Mouse (Mus musculus): ENCODE data around the gene Amacr. TPM values are rescaled to one million over a fixed set of nuclear protein-coding genes. Genes with fewer than 3 reads are reported as not detected.

Gene Amacr
- total and polyA plus RNA-seq, 3 experiments: 15.7 to 43.0 (median 29.6) TPM

DNA sequence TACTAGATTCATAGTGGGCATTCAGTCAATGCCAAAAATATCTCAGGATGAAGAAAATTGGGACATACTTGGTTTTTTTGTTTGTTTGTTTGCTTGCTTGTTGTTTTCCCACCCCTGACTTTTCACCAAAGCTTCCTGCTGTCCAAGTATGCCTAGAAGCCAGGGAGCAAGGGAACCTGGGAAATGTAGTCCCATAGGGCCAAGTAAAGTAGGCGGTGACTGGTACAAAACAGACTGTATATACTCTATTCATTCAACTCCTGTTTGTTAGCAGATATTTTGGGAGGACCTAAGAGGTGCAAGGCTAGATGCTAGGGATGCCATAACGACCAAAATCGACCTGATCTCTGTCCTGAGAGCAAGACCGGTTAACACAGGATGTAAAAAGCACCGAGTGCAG, 18.3 kb downstream of the Amacr start:
- Histone ChIP-seq H3K27ac (ENCODE audit: insufficient read depth, low read depth) (no peak overlapping the region), H3K79me2 (replicated peaks; ENCODE audit: control insufficient read depth, extremely low read depth, insufficient read depth, poor library complexity, severe bottlenecking) (no peaks in the 10 kb centered on the region), H3K9me3 (replicated peaks; ENCODE audit: low read length) (no peaks in the 10 kb centered on the region), H3K9ac (ENCODE audit: insufficient read depth, low read depth) (no peak overlapping the region), H3K4me3 (replicated peaks in 1 of 3; ENCODE audit: low read depth in 2 of 3, low read length in 2 of 3, poor library complexity in 1 of 3) (no peak overlapping the region), H3K36me3 (replicated peaks in 1 of 2; ENCODE audit: control insufficient read depth in 1 of 2, insufficient read depth in 1 of 2, low read length in 1 of 2) (peaks cover 4 to 15% of the 10 kb centered on the region in 2 experiments), H3K4me2 (ENCODE audit: insufficient read depth, low read depth, poor library complexity, severe bottlenecking) (no peak overlapping the region), H3K27me3 (replicated peaks) (no peaks in the 10 kb centered on the region), H3K4me1 (ENCODE audit: control insufficient read depth in 1 of 2, insufficient read depth in 2 of 2) (no peaks in the 10 kb centered on the region)
- dilution Hi-C loops (cut with MboI; ENCODE audit: extremely low pct_ligation_motif_present, extremely low pct_unique_long_range_greater_than_20kb, low sequenced_read_pairs) (no loop called here), in situ Hi-C loops (cut with MboI; ENCODE audit: low pct_ligation_motif_present, low pct_unique_long_range_greater_than_20kb, low sequenced_read_pairs) (loop anchor here (5.0 to 25.0 kb wide), 2 partner anchors 78 to 962 kb away; no protein-coding TSS in a partner anchor)
- no peak for DNase-seq (ENCODE audit: extremely low read depth)
- TF ChIP-seq MAX (IDR thresholded peaks at IDR 0.05; ENCODE audit: low read length): no peak
- peak; percentile 74 for TF ChIP-seq HCFC1 (IDR thresholded peaks at IDR 0.05; ENCODE audit: low read depth, low read length)
- TF ChIP-seq JUND (conservative IDR thresholded peaks at IDR 0.05; ENCODE audit: low read depth, low read length): no peak
- TF ChIP-seq SMC3 (IDR thresholded peaks at IDR 0.05; ENCODE audit: low read depth, low read length): no peak

GRCm38 (mm10) chr15:11000421-11000820, 18.9 kb downstream of the Amacr start, which contains the start of gene Slc45a2:
Slc45a2 (plus strand) TSS chr15:11000721.
- no peak for DNase-seq (ENCODE audit: extremely low read depth)
- TF ChIP-seq CHD2 (IDR thresholded peaks at IDR 0.05; ENCODE audit: low read length): no peak
- TF ChIP-seq SMC3 (IDR thresholded peaks at IDR 0.05; ENCODE audit: low read depth, low read length): no peak
- no peak for TF ChIP-seq EP300 (IDR thresholded peaks at IDR 0.05; ENCODE audit: low read length)
- no peak for TF ChIP-seq MAZ (IDR thresholded peaks at IDR 0.05; ENCODE audit: low read depth, low read length)
- TF ChIP-seq GABPA (IDR thresholded peaks at IDR 0.05; ENCODE audit: insufficient replicate concordance, low read depth, low read length): no peak
- TF ChIP-seq MYC (IDR thresholded peaks at IDR 0.05; ENCODE audit: low read depth, low read length): no peak
- no peak for TF ChIP-seq USF2 (conservative IDR thresholded peaks at IDR 0.05; ENCODE audit: low read depth, low read length)
- TF ChIP-seq JUND (conservative IDR thresholded peaks at IDR 0.05; ENCODE audit: low read depth, low read length): no peak
- TF ChIP-seq NELFE (IDR thresholded peaks at IDR 0.05; ENCODE audit: low read depth, low read length): no peak
- no peak for TF ChIP-seq TCF12 (IDR thresholded peaks at IDR 0.05; ENCODE audit: low read depth, low read length)
- TF ChIP-seq ZMIZ1 (IDR thresholded peaks at IDR 0.05; ENCODE audit: low read depth, low read length): no peak
- TF ChIP-seq ZC3H11A (IDR thresholded peaks at IDR 0.05; ENCODE audit: low read depth, low read length): no peak
- no peak for TF ChIP-seq USF1 (IDR thresholded peaks at IDR 0.05; ENCODE audit: low read depth, low read length)
- TF ChIP-seq ELF1 (IDR thresholded peaks at IDR 0.05; ENCODE audit: low read depth, low read length): no peak
- TF ChIP-seq HCFC1 (IDR thresholded peaks at IDR 0.05; ENCODE audit: low read depth, low read length): no peak
- TF ChIP-seq SIN3A (IDR thresholded peaks at IDR 0.05; ENCODE audit: low read length): no peak
- TF ChIP-seq PAX5 (IDR thresholded peaks at IDR 0.05; ENCODE audit: low read length): no peak
- TF ChIP-seq POLR2AphosphoS2 (IDR thresholded peaks at IDR 0.05; ENCODE audit: low read depth, low read length): no peak
- no peak for TF ChIP-seq RCOR1 (conservative IDR thresholded peaks at IDR 0.05; ENCODE audit: low read depth, low read length)
- TF ChIP-seq MAX (IDR thresholded peaks at IDR 0.05; ENCODE audit: low read length): no peak
- dilution Hi-C loops (cut with MboI; ENCODE audit: extremely low pct_ligation_motif_present, extremely low pct_unique_long_range_greater_than_20kb, low sequenced_read_pairs): no loop called here
- Histone ChIP-seq H3K79me2 (replicated peaks; ENCODE audit: control insufficient read depth, extremely low read depth, insufficient read depth, poor library complexity, severe bottlenecking) (no peaks in the 10 kb centered on the region), H3K4me2 (ENCODE audit: insufficient read depth, low read depth, poor library complexity, severe bottlenecking) (no peak within 1 kb of the TSS), H3K27ac (ENCODE audit: insufficient read depth, low read depth) (no peak within 1 kb of the TSS), H3K9me3 (replicated peaks; ENCODE audit: low read length) (no peaks in the 10 kb centered on the region), H3K4me3 (replicated peaks in 1 of 3; ENCODE audit: low read depth in 2 of 3, low read length in 2 of 3, poor library complexity in 1 of 3) (no peak within 1 kb of the TSS), H3K36me3 (replicated peaks in 1 of 2; ENCODE audit: control insufficient read depth in 1 of 2, insufficient read depth in 1 of 2, low read length in 1 of 2) (peaks cover 0 to 10% of the 10 kb centered on the region in 2 experiments), H3K4me1 (ENCODE audit: control insufficient read depth in 1 of 2, insufficient read depth in 2 of 2) (no peaks in the 10 kb centered on the region), H3K27me3 (replicated peaks) (no peaks in the 10 kb centered on the region), H3K9ac (ENCODE audit: insufficient read depth, low read depth) (no peak within 1 kb of the TSS)
- in situ Hi-C loops (cut with MboI; ENCODE audit: low pct_ligation_motif_present, low pct_unique_long_range_greater_than_20kb, low sequenced_read_pairs): loop anchor here (5.0 to 25.0 kb wide), 2 partner anchors 78 to 962 kb away; no protein-coding TSS in a partner anchor

All from CH12.LX (cell line).